Comparison of ENCODE assay signal across 9 mouse cellular contexts in genomic region chr11:79398336-79398735, GRCm38 (mm10). TPM values are rescaled to one million over a fixed set of nuclear protein-coding genes. Genes with fewer than 3 reads are reported as not detected.
DNase-seq lines count a peak whose midpoint lies in the region; ATAC-seq and TF ChIP-seq lines count a peak whose summit lies in the region.
"Had no signal": no experiment of that assay in that cellular context is flagged by ENCODE, and none has a peak within 500 bp of the region (broad histone marks: within the 10 kb centered on the region; RNA-seq: fewer than 3 reads in every experiment).

No protein-coding gene starts in this region.

- H3K9ac ChIP-seq in kidney, embryonic 16.5 days (replicated peaks; ENCODE audit: low read length): no peak overlapping the region
- H3K9ac ChIP-seq: heart, embryonic 13.5 days had no signal

- intact Hi-C loops in left cerebral cortex, postnatal 14 days (cut with DNase I): loop anchor here (2.0 to 5.0 kb wide), 2 partner anchors 101 to 174 kb away; partner anchors contain the start of gene Gm9964

- TF ChIP-seq CTCF in kidney, adult 2 months (conservative IDR thresholded peaks at IDR 0.05; ENCODE audit: insufficient read depth, insufficient read length, low read depth, low read length): peak; percentile 95
- peak; percentile 73; the same call in 1 of the 2 replicates for TF ChIP-seq CTCF in bone marrow macrophage, adult 2 months (IDR thresholded peaks at IDR 0.05; ENCODE audit: low read depth, low read length)

- no peaks in the 10 kb centered on the region; the same call in 1 of the 2 replicates for H3K36me3 ChIP-seq in kidney, adult 2 months (ENCODE audit: control insufficient read depth, insufficient read depth, low read length)
- H3K36me3 ChIP-seq in kidney, embryonic 16.5 days (ENCODE audit: insufficient read depth, low read length): peaks cover 15% of the 10 kb centered on the region

- TF ChIP-seq POLR2A in kidney, adult 2 months (IDR thresholded peaks at IDR 0.05; ENCODE audit: low read depth, low read length): no peak
- no peak for TF ChIP-seq POLR2A in bone marrow macrophage, adult 2 months (IDR thresholded peaks at IDR 0.05; ENCODE audit: borderline replicate concordance, low read depth, low read length)

- H3K9me3 ChIP-seq in kidney, embryonic 16.5 days (ENCODE audit: low read length): no peaks in the 10 kb centered on the region
- H3K9me3 ChIP-seq: heart, embryonic 13.5 days had no signal

- H3K4me3 ChIP-seq in kidney, adult 2 months (ENCODE audit: insufficient read depth, low read depth, low read length): no peak overlapping the region
- no peak overlapping the region for H3K4me3 ChIP-seq in kidney, embryonic 16.5 days (ENCODE audit: low read length)
- no peak overlapping the region for H3K4me3 ChIP-seq in bone marrow macrophage, adult 2 months (ENCODE audit: insufficient read depth, low read length)
- H3K4me3 ChIP-seq: heart, embryonic 13.5 days had no signal

- H3K4me1 ChIP-seq in kidney, adult 2 months (ENCODE audit: control insufficient read depth, insufficient read depth, low read length): peaks cover 2% of the 10 kb centered on the region; the same call in 1 of the 2 replicates
- H3K4me1 ChIP-seq in kidney, embryonic 16.5 days (ENCODE audit: insufficient read depth, low read length): no peaks in the 10 kb centered on the region
- H3K4me1 ChIP-seq in bone marrow macrophage, adult 2 months (ENCODE audit: control insufficient read depth, insufficient read depth, low read length): no peaks in the 10 kb centered on the region
- H3K4me1 ChIP-seq: heart, embryonic 13.5 days had no signal

- no peaks in the 10 kb centered on the region for H3K27me3 ChIP-seq in kidney, adult 2 months (replicated peaks; ENCODE audit: control insufficient read depth, insufficient read depth, low read length)
- H3K27me3 ChIP-seq in kidney, embryonic 16.5 days (ENCODE audit: insufficient read depth, low read length): no peaks in the 10 kb centered on the region
- H3K27me3 ChIP-seq: heart, embryonic 13.5 days had no signal

- 42% methylated on average over 3 of the region's 3 CpGs for WGBS in kidney, adult 2 months
- WGBS in kidney, embryonic 16.5 days: 63% methylated on average over 3 of the region's 3 CpGs

- no peak overlapping the region for H3K4me2 ChIP-seq in kidney, embryonic 16.5 days (replicated peaks; ENCODE audit: low read depth, low read length)
- H3K4me2 ChIP-seq: heart, embryonic 13.5 days had no signal

- DNase-seq in kidney, adult 2 months: peak; percentile 90
- DNase-seq in hindlimb bud, embryonic 11.5 days (ENCODE audit: extremely low spot score, low read depth, low spot score): peak; percentile 79
- DNase-seq in left cerebral cortex, postnatal 14 days (ENCODE audit: low spot score in 2 of 2): peak; percentile 86 to 91
- peak; percentile 48 to 54 for DNase-seq in thymus, adult 18-20 months

- no peak overlapping the region for H3K27ac ChIP-seq in kidney, adult 2 months (ENCODE audit: insufficient read depth, low read depth, low read length)
- H3K27ac ChIP-seq in kidney, embryonic 16.5 days (ENCODE audit: low read length): no peak overlapping the region
- no peak overlapping the region for H3K27ac ChIP-seq in bone marrow macrophage, adult 2 months (ENCODE audit: insufficient read depth, low read depth, low read length)
- H3K27ac ChIP-seq: heart, embryonic 13.5 days had no signal

- no peak for ATAC-seq in kidney, embryonic 16.5 days (ENCODE audit: low FRiP score, low TSS enrichment)
- peak; percentile 89 for ATAC-seq in erythroid progenitor cell, adult 5-6 weeks (replicated peaks; ENCODE audit: low FRiP score, poor library complexity, severe bottlenecking)
- peak; percentile 79 for ATAC-seq in neutrophil, adult 5-6 weeks (ENCODE audit: extremely low read depth, insufficient number of reproducible peaks, low FRiP score, poor library complexity, severe bottlenecking)

RNA-seq across cellular contexts. Expression of gene Nf1, which starts 58.8 kb away (rescaled TPM):
- polyA plus RNA-seq in kidney, adult 2 months (2012; rRNA removed): 10.2 TPM in 2 replicates
- 6.6 and 7.8 TPM in 2 replicates for polyA plus RNA-seq in kidney, embryonic 16.5 days (2015; fragmentation: Nextera tagmentation; extraction: Ambion mirVana)
- 19.7 and 19.9 TPM in 2 replicates for polyA plus RNA-seq in bone marrow macrophage, adult 2 months (2012; ENCODE audit: insufficient read depth, insufficient read length, missing spikeins)
- total RNA-seq in erythroid progenitor cell, adult 5-6 weeks (2015; ENCODE audit: low replicate concordance): 6.3 and 9.7 TPM in 2 replicates
- 3.6 and 5.7 TPM in 2 replicates for total RNA-seq in erythroid progenitor cell, adult 5-6 weeks (2017; ENCODE audit: low replicate concordance)
- total RNA-seq in left cerebral cortex, postnatal 14 days (2021): 100 to 1,000 TPM; 112 to 119 TPM
- 20.9 and 22.3 TPM in 2 replicates for total RNA-seq in neutrophil, adult 5-6 weeks (2017)
